Mouse (Mus musculus) bone marrow macrophage, adult 2 months (primary cell): ENCODE results near the gene Spred3. TPM values are rescaled to one million over a fixed set of nuclear protein-coding genes. Genes with fewer than 3 reads are reported as not detected.
"Not testable (repeated sequence)": the region's sequence is repeated elsewhere in the genome, so short reads cannot be mapped to it uniquely, and the experiment has no call there.

ENCODE experiments used
- H3K27ac ChIP-seq: 2 replicates; pipeline ENCODE4 v1.5.1; 2012; ENCODE audit warnings: low read depth, low read length; ENCODE audit not compliant: insufficient read depth
- H3K4me1 ChIP-seq: 2 replicates; pipeline ENCODE4 v1.6.1; 2012; ENCODE audit warnings: low read length; ENCODE audit not compliant: control insufficient read depth, insufficient read depth
- H3K4me3 ChIP-seq: 2 replicates; pipeline ENCODE4 v1.5.1; 2012; ENCODE audit warnings: mild to moderate bottlenecking, low read length, moderate library complexity; ENCODE audit not compliant: insufficient read depth
- CTCF ChIP-seq: IDR thresholded peaks from 2 replicates; pipeline ENCODE4 v1.5.1; 2012; ENCODE audit warnings: low read depth, mild to moderate bottlenecking, low read length, moderate library complexity
- POLR2A ChIP-seq: IDR thresholded peaks from 2 replicates; pipeline ENCODE4 v1.6.1; 2012; ENCODE audit warnings: mild to moderate bottlenecking, low read depth, low read length, borderline replicate concordance
- polyA plus RNA-seq: library from polyadenylated mRNA; stranded (reverse); fragments of >200 nt; gene quantifications from 2 replicates; pipeline ENCODE4 v1.2.4, GENCODE M21; 2012; ENCODE audit not compliant: missing spikeins, insufficient read depth, insufficient read length

Gene Spred3
- polyA plus RNA-seq, 1 experiment, result 11.1 TPM

GRCm38 (mm10) chr7:29151486-29151885, 18.7 kb downstream of the Spred3 start:
- TF ChIP-seq POLR2A (no peak), CTCF (no peak)
- Histone ChIP-seq H3K4me3 (no peak overlapping the region), H3K27ac (no peak overlapping the region), H3K4me1 (peaks cover 4% of the 10 kb centered on the region; the same call in 1 of the 2 replicates)

GRCm38 (mm10) chr7:29148771-29149170, 21.4 kb downstream of the Spred3 start:
- H3K27ac ChIP-seq, result no peak overlapping the region
- TF ChIP-seq CTCF (no peak), POLR2A (no peak)
- peaks cover 10% of the 10 kb centered on the region for H3K4me1 ChIP-seq
- H3K4me3 ChIP-seq, result no peak overlapping the region

GRCm38 (mm10) chr7:29146625-29147367, 23.4 kb downstream of the Spred3 start:
- Histone ChIP-seq H3K4me1 (peaks cover 13% of the 10 kb centered on the region), H3K4me3 (no peak overlapping the region), H3K27ac (no peak overlapping the region)
- no peak for TF ChIP-seq POLR2A

- H3K27ac ChIP-seq, result no peak overlapping the region
- no peak for TF ChIP-seq CTCF
- no peak for TF ChIP-seq POLR2A
- peaks cover 13% of the 10 kb centered on the region for H3K4me1 ChIP-seq
- H3K4me3 ChIP-seq, result no peak overlapping the region
Measured at GRCm38 (mm10) chr7:29144006-29144405, 26.2 kb downstream of the Spred3 start.

GRCm38 (mm10) chr7:29141416-29141815, 28.8 kb downstream of the Spred3 start:
- Histone ChIP-seq H3K4me3 (no peak overlapping the region), H3K27ac (no peak overlapping the region), H3K4me1 (peaks cover 14% of the 10 kb centered on the region)
- no peak for TF ChIP-seq POLR2A
- TF ChIP-seq CTCF, result no peak

- not testable (repeated sequence) for H3K27ac ChIP-seq, H3K4me3 ChIP-seq
- peaks cover 20% of the 10 kb centered on the region for H3K4me1 ChIP-seq
Measured at GRCm38 (mm10) chr7:29139237-29139636, 31.0 kb downstream of the Spred3 start.

GRCm38 (mm10) chr7:29137429-29137828, 32.8 kb downstream of the Spred3 start:
- TF ChIP-seq CTCF (no peak), POLR2A (no peak)
- H3K4me3 ChIP-seq, result no peak overlapping the region
- H3K4me1 ChIP-seq, result peaks cover 16% of the 10 kb centered on the region
- no peak overlapping the region for H3K27ac ChIP-seq

- no peak within 1 kb of the TSS for H3K27ac ChIP-seq
- no peak for TF ChIP-seq POLR2A
- no peak for TF ChIP-seq CTCF
- peaks cover 16% of the 10 kb centered on the region for H3K4me1 ChIP-seq
- H3K4me3 ChIP-seq, result peak within 1 kb of the TSS; percentile 53
Measured at GRCm38 (mm10) chr7:29134693-29135386, 35.4 kb downstream of the Spred3 start, which contains the start of gene Rasgrp4. Gene Rasgrp4 (plus strand): TSS chr7:29134851.

GRCm38 (mm10) chr7:29134230-29134629, 36.0 kb downstream of the Spred3 start:
- H3K4me1 ChIP-seq, result peaks cover 16% of the 10 kb centered on the region
- no peak overlapping the region for H3K27ac ChIP-seq
- TF ChIP-seq CTCF (no peak), POLR2A (no peak)
- peak overlapping the region; percentile 43 for H3K4me3 ChIP-seq

GRCm38 (mm10) chr7:29128725-29129124, 41.5 kb downstream of the Spred3 start:
- H3K27ac ChIP-seq, result 0 out of 2 replicates have a peak overlapping the region, but pooled peaks have one; percentile 3
- H3K4me3 ChIP-seq, result no peak overlapping the region
- TF ChIP-seq CTCF (peak; percentile 57), POLR2A (no peak)
- H3K4me1 ChIP-seq, result no peaks in the 10 kb centered on the region
